Mouse (Mus musculus) c-Kit-positive CD71-positive TER-119-positive erythroid progenitor cells, embryonic 14.5 days (primary cell): Measurements from ENCODE around the gene Scaf11.
"Not testable (repeated sequence)": the region's sequence is repeated elsewhere in the genome, so short reads cannot be mapped to it uniquely, and the experiment has no call there.

Experiments
- DNase-seq: peaks from one replicate; pipeline ENCODE4 v3.0.0-alpha.2; 2013; ENCODE audit warnings: low spot score

The Scaf11 gene

DNA sequence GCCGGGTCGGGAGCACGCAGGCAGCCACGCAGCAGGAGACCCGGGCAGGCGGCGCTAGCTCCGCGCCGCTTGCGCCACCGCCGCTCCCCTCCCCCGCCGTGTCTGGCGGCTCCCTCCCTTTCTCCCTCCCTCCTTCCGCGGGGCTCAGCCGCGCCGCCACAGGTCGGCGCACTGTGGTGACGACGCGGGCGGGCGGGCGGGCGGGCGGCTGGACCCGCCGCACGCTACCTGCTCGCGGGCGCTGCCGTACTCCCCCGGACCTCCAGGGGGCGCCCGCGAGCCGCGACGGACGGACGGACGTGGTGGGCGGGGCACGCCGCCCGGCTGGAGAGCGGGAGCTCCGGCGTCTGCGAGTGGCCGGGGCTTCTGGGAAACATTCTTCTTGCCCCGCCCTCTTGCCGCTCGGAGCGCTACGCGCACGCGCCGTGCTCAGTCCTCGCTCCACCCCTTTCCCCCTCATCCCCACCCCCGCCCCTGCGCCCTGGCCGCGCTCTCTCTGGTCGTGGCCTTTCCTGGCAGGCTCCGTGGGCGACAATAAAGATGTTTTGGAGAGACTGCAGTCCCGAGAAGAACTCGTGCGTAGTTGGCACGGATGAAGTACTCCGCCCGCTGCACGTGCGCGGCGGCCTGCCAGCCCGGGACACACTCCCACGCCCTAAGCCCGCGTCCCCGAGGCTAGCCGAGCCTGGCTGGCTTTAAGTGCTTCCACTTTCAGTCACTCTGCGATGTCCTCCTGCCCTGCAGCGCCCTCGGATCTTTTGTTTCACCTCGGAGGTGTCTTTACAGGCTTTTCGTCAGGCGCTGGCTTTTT, at the start of gene Scaf11:
Scaf11 (minus strand) TSS at position 114 of the 811 bp plus-strand sequence.
- peak; percentile 91 for DNase-seq

DNA sequence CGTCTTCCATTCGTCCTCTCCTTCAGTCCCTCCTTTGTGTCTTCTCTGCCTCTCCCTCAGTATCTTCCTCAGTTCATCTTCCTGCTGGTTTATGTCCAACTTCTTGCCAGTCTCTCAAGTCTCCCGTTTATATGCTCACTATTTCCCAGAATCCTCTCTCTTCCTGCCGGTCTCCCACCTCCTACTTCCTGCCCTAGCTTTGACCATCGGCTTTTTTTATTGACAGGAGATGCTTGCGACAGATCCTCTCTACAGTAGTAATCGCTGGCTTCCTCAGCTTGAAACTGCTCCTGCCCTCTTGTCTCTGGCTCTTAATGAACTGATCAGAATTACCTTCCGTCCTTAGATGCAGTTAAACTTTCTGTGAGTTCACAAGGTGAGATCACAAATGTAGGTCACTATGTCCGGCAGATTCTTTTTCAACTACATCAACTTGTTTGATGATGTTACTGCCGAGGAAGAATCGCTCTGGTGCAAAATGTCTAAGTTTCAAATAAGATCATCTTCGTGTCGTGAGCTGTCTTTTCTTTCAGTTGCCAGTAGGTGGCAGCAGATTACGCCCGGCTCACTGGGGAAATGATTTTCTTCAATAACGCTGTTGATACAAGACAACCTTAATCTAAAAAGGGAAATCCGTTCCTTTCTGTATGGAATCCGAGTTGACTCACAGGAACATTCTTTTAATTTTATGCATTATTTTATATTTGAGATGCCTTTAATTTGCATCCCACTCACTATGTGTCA, 46.6 kb upstream of the Scaf11 start:
- DNase-seq: peak; percentile 47

DNA sequence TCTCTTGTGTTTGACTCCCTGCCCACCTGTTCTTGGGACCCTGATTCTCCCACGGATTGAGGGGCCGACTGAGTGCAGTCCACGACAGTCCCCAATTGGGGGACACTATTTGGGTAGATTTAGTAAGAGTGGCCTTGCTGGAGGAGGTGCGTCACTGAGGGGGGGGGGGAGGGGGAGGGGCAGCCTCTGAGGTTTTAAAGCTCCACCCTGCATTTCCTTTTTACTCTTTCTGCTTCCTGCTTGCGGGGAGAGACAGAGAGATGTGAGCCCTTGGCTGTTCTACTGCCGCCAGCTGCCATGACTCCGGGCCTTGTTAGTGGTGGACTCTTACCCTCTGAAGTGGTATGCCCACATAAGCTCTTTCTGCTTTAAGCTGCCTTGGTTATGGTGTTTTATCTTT, 37.0 kb upstream of the Scaf11 start:
- DNase-seq: no peak

DNA sequence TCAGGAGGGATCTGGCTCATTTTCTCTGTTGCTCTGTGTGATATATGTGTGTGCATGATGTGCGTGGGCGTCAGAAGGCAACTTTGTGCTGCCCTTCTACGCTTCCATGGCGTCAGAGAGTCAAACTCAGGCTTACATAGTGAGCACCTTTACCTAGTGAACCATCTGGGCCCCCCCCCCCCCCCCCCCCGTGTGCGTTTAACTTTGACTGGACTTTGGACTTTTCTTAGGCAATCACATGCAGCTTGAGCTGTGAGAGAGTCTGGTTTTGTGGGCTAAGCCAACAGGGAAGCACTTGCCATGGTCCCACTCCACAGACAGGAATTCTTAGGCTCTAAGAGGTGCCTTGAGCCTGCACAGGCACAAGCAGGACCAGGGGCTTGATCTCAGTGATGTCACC, 33.6 kb upstream of the Scaf11 start:
- no peak for DNase-seq

DNA sequence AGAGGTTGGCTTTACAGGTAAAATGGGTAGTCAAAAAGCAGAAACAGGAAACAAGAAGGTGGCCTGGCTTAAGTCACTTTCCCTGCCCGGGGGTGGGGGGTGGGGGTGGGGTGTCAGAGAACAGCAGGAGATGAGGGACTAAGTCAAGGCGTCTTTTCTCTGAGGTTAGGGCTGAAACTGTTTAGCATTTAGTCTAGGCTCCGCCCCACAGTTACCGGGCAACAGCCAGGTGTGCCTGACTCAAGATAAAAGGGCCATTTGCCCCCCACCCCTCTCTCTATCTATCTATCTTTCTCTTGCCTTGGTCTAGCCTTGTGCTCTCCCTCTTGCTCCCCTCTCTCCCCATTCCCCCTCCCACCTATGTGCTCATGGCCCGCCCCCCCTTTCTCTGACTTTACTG, 32.9 kb upstream of the Scaf11 start:
- no peak for DNase-seq

DNA sequence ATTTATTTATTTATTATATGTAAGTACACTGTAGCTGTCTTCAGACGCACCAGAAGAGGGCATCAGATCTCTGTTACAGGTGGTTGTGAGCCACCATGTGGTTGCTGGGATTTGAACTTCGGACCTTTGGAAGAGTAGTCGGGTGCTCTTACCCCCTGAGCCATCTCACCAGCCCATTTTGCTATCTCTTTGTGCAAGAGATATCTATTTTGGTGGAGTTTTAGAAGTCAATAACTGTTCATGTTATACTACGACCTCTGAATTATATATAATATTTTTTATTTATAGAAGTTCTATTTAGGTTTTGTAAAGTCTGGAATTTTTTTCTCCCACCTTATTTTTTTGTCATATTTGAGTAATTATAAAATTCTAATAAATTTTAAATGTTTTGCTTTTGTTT, 32.3 kb upstream of the Scaf11 start:
- DNase-seq: not testable (repeated sequence)

DNA sequence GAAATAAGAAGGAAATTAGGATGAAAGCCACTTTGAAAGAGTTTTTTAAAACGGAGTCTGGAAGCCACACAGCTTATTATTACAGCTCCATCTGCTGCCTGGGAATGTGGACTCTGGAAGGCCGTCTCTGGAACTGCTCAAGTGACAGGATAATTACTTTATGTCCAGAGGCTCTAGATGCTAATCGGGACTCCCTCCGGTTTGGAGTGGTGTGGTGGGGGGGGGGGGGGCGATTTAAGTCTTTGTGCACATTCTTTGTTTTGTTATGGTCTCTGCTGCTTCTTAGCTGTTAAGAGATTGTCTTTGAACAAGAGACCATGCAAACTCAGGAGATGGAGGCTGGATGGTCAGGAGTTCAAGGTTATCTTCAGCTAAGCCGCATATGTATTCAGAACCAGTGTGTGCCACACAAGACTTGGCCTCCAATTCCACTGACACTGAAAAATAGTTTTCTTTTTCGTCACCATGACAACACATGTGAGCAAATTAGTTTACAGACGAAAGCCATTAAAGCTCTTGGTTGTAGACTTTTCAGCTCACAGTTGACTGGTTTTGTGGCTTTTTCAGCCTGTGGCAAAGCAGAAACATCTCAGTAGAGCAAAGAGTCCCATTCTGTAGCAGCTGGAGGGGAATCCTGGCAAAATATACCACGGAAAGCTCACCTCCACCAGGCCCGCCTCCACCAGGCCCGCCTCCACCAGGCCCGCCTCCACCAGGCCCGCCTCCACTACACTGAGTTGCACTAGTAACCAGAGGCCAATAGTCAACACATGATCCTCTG, 31.4 kb upstream of the Scaf11 start:
- DNase-seq: no peak

DNA sequence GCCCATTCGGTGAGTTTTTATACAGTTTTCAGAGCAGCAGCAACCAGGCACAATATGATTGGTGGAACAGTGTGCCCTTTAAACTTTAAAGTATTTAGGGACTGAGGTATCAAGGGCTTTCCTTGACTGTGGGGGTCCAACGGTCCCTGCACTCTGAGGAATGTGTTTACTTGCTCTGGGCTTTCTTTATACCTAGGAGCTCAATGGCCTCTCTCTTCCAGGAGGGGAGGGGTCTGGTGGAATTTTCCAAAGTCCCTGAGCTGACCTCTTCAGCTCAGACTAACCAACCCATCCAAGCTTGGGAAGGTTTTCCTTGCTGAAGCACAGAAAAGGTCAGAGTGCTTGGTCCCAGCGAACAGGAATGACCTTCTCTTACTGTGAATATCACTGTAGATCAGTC, 30.8 kb upstream of the Scaf11 start:
- no peak for DNase-seq

DNA sequence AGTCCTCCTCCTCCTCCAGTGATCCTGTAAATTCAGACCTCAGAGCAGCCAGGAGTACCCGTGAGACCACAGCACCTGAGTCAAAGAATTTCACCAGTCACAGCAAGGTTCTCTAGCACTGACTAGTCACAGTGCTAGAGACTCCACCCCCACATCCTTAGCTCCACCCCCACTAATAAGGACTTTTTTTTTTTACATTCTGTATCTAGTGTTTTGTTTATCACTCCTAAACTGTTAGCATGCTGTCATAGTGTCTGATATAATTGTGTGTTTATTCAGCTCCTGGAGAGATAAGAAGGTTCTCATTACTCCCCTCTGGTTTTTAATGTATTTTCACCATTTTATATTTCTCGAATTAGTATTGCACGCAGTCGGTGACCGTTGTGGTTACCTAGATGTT, 29.5 kb upstream of the Scaf11 start:
- DNase-seq: no peak

DNA sequence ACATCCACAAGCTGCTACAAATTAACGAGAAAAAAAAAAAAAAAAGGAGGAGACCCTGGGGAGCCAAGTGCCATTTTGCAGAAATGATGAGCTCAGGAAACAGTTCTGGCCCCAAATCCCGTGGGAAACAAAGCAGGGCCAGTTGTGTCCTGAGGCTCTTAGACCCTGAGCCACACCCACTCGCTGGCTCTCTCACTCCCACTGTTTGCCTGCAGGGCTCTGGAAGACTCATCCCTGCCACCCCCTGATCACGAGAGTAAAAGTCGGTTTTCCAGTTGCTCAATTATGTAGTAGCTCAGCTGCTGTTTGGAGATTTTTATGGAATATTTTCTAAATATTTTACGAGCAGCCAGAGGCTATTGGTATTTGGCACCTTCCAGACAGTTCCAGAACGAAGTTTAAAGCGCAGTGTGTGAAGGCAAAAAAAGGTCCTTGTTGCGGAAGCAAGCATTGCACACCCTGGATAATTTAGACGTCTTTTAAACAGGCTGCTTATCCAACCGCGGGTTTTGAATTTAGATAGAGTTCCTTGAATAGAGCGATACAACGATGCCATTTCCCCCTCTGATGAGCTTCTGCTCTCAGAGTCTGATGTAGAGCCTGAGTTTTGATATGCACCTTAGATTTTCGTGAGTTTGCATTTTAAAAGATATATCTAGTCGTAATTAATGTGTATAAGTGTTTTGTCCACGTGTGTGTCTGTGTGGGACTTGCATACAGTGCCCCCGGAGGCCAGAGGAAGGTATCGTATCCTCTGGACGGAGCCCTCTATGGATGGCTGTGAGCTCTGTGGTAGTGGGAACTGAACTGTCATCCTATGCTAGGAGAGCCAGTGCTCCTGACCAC, 28.5 kb upstream of the Scaf11 start:
- DNase-seq: peak; percentile 25

DNA sequence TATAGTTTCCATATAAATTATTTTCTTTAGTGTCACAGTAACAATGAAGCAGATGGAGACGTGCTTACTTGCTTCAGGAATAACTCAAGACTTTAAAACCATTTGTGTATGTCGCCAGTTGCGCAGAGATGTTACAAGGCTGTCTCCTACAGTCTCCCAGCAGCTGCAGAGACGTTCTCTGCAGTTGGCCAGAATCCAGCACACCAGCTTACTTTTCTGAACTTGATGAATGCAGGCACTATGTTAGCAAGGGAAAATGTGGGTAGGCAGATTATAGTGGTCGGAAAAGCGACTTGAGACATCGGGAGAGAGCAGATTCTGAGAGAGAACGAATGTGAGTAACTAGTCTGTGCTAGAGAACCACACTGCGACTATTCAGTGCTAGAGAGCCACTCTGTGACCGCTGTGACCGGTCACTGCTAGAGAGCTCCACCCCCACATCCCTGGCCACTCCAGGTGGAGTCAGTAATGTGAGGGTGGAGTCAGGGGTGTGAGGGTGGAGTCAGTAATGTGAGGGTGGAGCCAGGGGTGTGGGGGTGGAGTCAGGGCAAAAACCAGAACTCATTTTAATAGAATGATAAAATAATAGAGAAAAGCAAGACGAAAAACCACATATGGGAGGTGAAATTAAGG, 26.5 kb upstream of the Scaf11 start:
- DNase-seq: no peak

DNA sequence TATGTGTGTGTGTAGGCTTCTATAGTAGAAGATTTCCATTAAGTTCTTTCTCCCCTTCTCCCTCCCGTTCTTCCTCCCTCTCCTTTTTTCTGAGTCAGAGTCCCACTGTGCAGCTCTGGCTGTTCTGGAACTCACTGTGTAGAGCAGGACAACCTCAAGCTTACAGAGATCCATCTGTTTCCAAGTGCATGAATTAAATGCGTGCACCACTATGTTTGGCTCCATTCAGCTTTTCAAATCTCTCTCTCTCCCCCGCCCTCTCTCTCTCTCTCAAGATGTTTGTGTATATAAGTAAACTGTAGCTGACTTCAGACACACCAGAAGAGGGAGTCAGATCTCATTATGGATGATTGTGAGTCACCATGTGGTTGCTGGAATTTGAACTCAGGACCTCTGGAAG, 20.2 kb upstream of the Scaf11 start:
- DNase-seq: no peak

DNA sequence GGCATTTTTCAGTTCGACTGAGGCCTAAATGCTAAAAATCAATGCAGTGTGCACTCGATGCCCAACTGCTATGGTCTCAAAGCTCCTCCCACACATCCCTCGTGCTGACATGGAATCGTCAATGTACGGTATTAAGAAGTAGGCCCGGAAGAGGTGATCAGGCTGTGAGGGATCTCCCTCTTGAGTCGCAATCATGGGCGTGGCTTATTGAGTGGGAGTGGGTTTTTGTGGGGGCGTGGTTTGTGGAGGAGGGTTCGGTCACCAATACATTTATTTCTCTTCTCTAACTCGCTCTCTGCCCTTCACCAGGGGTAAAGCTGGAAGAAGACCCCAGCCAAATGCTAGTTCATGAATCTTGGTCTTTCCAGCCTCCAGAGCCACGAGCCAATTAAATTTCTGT, 17.4 kb upstream of the Scaf11 start:
- DNase-seq: no peak

DNA sequence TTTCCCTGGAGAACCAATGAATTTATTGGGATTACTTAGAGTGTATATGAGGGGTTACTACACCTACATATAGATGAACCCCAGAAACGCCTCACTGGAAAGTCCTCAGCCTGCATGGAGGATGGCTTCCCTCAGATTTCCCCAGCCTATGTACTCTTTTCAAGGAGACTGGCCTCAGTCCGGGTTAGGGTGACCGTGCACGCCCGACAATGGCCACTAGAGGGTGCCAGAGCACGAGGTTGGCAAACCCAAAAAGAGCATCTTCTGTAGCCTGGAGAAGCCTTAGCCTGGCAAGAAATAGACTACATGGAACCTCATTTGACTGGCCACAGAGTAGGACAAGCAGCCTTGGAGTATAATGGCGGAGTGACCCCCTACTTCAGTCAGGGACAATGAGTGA, 15.7 kb upstream of the Scaf11 start:
- peak; percentile 67 for DNase-seq

DNA sequence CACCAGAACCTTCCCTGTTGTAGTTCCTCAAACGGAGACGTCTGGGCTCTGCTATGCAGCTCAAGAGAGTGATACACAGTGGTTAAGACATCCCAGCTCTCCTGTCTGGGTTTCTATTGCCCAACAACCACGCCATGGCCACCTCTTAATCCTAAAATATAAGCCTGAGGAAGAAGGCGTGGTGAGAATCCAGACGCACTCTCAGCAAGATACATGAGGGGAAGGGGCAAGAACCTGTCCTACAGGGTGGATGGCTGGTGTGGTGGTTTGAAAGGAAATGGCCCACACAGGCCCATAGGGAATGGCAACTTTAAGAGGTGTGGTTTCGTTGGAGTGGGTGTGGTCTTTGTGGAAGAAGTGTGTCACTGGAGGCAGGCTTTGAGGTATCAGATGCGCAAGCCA, 14.9 kb upstream of the Scaf11 start:
- no peak for DNase-seq

DNA sequence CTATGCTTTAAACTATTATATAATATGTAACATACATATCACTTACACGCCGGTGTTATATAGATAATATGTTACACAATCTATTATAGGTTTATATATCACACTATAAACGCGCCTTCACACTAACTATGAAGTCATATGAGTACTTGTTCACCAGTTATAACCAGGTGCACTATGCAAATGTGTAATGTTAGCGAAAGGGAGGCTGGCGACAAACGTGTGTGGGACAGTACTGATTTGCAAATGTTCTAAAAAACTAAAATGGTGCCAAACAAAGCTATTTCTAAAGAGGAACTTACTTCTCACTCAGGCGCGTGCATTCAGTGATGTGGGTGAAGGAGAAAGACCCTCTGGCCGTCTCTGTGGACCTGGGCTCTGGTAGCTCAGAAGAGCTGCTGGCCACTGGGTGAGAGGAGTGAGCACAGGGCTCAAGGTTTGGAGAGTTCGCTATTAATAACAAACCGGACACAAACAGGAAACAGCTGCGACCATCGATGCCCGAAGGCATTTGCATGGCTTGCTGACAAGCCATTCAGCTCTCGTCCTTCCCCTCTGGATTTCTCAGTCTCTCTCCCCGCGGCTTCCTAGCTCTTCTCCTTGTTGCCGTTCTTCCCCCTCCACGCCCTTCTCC, 13.8 kb upstream of the Scaf11 start:
- DNase-seq: no peak

DNA sequence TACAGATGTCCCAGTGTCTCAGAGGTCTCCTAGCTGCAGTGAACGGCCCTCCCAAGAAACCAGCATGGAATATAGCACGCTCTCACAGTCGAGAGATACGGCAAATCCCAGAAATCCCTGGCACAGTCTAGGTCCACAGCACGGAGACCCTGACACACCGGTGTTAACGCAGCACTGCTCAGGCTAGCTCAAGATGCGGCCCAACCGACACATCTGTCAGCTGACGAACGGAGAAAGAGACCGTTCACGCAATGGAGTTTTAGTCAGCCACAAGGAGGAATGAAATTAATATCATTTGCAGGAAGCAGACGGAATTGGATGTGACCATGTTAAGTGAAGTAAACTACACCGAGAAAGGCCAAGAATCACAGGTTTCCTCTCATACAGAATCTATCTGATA, 13.3 kb upstream of the Scaf11 start:
- no peak for DNase-seq

DNA sequence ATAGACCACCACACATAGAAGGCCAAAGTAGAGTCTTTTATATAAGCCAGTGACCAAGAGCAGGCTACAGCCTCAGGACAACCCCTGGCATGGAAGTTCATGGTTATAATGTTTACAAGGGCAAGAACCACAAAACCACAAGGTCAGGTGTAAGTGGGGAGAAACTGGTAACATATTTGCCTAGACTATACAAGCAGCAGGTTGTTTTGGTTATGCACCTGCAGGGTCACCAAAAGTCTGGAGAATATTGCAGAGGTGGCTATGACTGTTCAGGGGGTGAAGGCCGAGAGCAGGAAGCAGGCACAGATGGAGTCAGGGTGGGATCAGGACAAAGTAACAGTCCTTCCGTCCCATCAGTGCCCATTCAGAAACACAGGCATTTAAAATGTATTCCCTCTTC, 7.7 kb upstream of the Scaf11 start:
- no peak for DNase-seq

DNA sequence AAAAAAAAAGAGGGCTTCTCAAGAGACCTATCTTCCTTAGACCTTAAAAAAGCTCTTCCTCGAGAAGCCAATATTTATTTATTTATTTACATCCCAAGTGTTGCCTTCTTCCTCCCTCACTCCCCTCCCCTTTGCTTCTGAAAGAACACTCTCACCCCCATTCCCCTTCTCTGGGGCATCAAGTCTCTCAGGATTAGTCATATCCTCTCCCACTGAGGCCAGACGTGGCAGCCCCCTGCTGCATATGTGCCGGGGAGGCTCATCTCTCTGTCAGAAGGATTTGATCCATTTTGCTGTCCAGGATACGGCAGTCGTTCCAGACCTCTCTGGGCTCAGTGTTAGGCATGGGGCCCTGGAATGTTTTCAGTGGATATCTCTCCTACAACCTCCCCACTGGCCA, 7.2 kb upstream of the Scaf11 start:
- DNase-seq: no peak

DNA sequence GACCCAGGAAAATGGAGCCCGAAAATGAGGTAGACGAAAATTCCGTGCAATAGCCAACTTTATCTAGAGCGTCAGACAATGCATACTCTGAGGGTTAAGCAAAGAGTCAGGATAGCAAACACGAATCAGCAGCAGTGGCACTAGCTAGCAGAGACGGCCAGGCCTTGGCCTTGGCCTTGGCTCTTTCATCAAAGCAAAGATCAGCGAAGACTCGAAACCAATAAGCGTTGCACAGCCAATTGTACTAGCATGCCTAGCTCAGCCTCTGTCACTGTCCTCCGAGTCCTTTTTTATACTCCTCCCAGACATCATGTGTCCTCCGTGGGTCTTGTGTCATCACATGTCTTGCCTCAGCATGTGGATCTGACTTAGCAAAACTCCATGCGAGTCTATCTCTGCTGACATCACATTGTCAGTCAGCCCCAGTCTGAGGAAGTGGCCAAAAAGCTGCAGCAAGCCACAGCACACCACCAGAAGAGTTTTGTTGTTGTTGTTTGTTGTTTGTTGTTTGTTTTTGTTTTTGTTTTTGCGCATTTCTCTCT, 5.8 kb upstream of the Scaf11 start:
- no peak for DNase-seq

DNA sequence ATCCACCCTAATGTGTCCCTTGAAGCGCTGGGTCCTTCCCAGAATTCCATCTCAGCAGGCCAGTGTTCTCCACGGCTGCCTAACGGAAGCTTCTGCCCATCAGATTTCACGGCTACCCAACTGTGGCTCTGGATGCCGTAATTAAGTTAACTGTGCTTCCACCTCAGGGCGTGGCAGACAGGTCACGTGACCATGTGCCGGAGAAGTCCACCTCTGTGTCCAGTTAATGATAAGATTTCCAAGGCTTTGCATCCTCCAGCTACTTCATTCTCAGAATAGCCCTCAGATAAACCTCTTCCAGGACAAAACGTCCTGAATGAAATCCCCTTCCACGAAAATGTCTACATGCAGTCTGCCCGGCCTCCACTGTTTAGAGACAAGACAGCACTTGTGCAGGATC, 4.4 kb upstream of the Scaf11 start:
- DNase-seq: no peak
